Mouse (Mus musculus) kidney, embryonic 15.5 days (tissue): ENCODE measurements around the gene Hint2. TPM values are rescaled to one million over a fixed set of nuclear protein-coding genes. Genes with fewer than 3 reads are reported as not detected.

Experiments
- ATAC-seq: fragments of 200-750 bp; cut with Nextera tagmentation; replicated peaks from 2 replicates; pipeline ENCODE4 v1.8.0; 2017; ENCODE audit warnings: moderate TSS enrichment; ENCODE audit not compliant: low FRiP score
- H3K27ac ChIP-seq: fragments of 300-500 bp; sonication (generic); 2 replicates; pipeline ENCODE4 v1.5.1; 2015; ENCODE audit warnings: mild to moderate bottlenecking, inconsistent platforms
- H3K27me3 ChIP-seq: fragments of 300-500 bp; sonication (generic); 2 replicates; pipeline ENCODE4 v1.6.1; 2015; ENCODE audit warnings: inconsistent platforms
- H3K36me3 ChIP-seq: fragments of 300-500 bp; sonication (generic); 2 replicates; pipeline ENCODE4 v1.6.1; 2015; ENCODE audit warnings: inconsistent platforms
- H3K4me1 ChIP-seq: fragments of 300-500 bp; sonication (generic); 2 replicates; pipeline ENCODE4 v1.6.1; 2015; ENCODE audit warnings: inconsistent platforms
- H3K4me2 ChIP-seq: fragments of 300-500 bp; sonication (generic); 2 replicates; pipeline ENCODE4 v1.6.1; 2015; ENCODE audit warnings: moderate library complexity, mild to moderate bottlenecking, inconsistent platforms
- H3K4me3 ChIP-seq: fragments of 300-500 bp; sonication (generic); replicated peaks from 2 replicates; pipeline ENCODE4 v1.5.1; 2015; ENCODE audit warnings: mild to moderate bottlenecking, inconsistent platforms
- H3K9ac ChIP-seq: fragments of 300-500 bp; sonication (generic); 2 replicates; pipeline ENCODE4 v1.6.1; 2015; ENCODE audit warnings: mild to moderate bottlenecking, inconsistent platforms
- H3K9me3 ChIP-seq: fragments of 300-500 bp; sonication (generic); replicated peaks from 2 replicates; pipeline ENCODE4 v1.6.1; 2016; ENCODE audit warnings: inconsistent platforms
- WGBS: fragments of 180-500 bp; shearing (Covaris S2); methylation state at CpG from one replicate; pipeline ENCODE4 v1.1.7; 2015; ENCODE audit warnings: mixed read lengths; 5-methylcytosine and 5-hydroxymethylcytosine counted together
- polyA plus RNA-seq: library from polyadenylated mRNA; unstranded; fragments of >200 nt; fragmentation: Nextera tagmentation; extraction: Ambion mirVana; gene quantifications from 2 replicates; pipeline ENCODE4 v1.2.1, GENCODE M21; 2015

The Hint2 gene
- polyA plus RNA-seq, 1 experiment from 2014 or later, result 115 TPM

GRCm38 (mm10) chr4:43679416-43680043 lies 23.3 kb upstream of the Hint2 start:
- Histone ChIP-seq H3K9ac (no peak overlapping the region), H3K4me2 (no peak overlapping the region), H3K9me3 (no peaks in the 10 kb centered on the region), H3K27me3 (no peaks in the 10 kb centered on the region), H3K27ac (no peak overlapping the region), H3K36me3 (peaks cover 20% of the 10 kb centered on the region; the same call in 1 of the 2 replicates), H3K4me3 (no peak overlapping the region), H3K4me1 (no peaks in the 10 kb centered on the region)
- 78% methylated on average over 7 of the region's 7 CpGs for WGBS
- ATAC-seq, result no peak

DNA sequence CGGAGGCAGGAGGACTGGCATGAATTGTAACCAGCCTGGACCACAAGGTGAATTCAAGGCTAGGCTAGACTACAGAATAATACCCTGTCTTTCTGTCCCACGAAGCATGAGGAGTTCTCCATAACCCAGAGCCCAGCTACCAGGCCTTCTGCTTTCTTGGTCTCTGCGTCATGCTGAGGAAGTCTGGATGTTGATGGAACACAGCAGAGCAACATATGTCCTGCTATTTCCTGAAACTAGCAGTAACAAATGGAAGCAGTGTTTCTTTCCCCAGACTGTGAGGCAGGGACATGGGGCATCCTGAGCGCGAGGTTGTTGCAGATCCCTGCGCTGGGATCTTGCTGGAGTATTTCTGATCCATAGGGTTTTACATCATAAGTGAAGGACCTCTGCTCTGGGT lies 22.3 kb upstream of the Hint2 start:
- no peak overlapping the region for H3K4me2 ChIP-seq
- H3K4me1 ChIP-seq, result no peaks in the 10 kb centered on the region
- H3K27me3 ChIP-seq, result no peaks in the 10 kb centered on the region
- H3K36me3 ChIP-seq, result peaks cover 25% of the 10 kb centered on the region; the same call in 1 of the 2 replicates
- no peak overlapping the region for H3K9ac ChIP-seq
- no peak overlapping the region for H3K27ac ChIP-seq
- no peak for ATAC-seq
- no peaks in the 10 kb centered on the region for H3K9me3 ChIP-seq
- H3K4me3 ChIP-seq, result no peak overlapping the region
- 91% methylated on average over 6 of the region's 6 CpGs for WGBS

DNA sequence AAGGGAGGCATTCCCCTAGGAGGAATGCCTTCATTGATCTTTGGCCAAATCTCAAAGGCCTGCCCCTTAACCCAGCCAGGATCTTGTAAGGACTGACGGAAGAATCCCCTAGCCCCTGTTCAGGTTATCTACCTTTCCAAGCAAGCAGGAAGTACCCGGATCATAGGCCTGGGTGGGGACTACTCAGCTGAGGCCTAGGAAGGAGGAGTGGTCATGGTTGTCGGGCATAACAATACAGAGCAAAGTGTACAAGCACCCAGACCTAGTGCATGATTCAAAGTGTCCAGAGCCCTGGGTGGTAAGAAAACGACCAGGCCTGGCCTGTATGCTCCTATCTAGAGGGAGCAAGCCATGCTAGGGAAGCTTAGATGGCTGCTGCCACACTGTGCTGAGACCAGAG lies 19.3 kb upstream of the Hint2 start:
- Histone ChIP-seq H3K9ac (no peak overlapping the region), H3K27me3 (no peaks in the 10 kb centered on the region), H3K36me3 (0 out of 2 replicates have a peak, but pooled peaks cover 12% of the 10 kb centered on the region), H3K9me3 (no peaks in the 10 kb centered on the region), H3K4me3 (no peak overlapping the region), H3K4me1 (0 out of 2 replicates have a peak, but pooled peaks cover 4% of the 10 kb centered on the region), H3K27ac (no peak overlapping the region), H3K4me2 (no peak overlapping the region)
- no peak for ATAC-seq
- 82% methylated on average over 4 of the region's 4 CpGs for WGBS

- Histone ChIP-seq H3K27me3 (no peaks in the 10 kb centered on the region), H3K27ac (no peak overlapping the region), H3K9me3 (no peaks in the 10 kb centered on the region), H3K4me1 (peaks cover 9% of the 10 kb centered on the region), H3K36me3 (0 out of 2 replicates have a peak, but pooled peaks cover 12% of the 10 kb centered on the region), H3K9ac (no peak overlapping the region), H3K4me3 (no peak overlapping the region), H3K4me2 (no peak overlapping the region)
- 69% methylated on average over 5 of the region's 5 CpGs for WGBS
- no peak for ATAC-seq
Measured at GRCm38 (mm10) chr4:43674974-43675373, 18.7 kb upstream of the Hint2 start.

DNA sequence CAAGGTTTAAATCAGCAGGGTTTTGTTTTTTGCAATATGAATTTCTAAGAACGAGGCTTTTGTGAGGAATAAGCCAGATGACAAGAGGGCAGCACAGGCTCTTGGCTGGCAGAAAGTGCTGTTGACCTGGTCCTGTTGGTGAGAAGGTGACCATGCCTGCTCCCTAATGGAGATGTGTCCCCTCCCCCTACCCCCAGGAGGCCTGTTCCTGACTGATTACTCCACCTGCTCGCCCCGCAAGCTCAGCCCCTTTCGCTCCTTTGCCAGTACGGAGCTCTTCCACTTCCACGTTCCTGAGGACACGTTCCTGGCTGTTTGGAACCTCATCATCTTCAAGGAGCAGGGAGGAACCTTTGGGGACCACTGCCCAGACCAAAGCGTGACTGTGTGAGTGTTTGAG lies 17.4 kb upstream of the Hint2 start:
- 82% methylated on average over 8 of the region's 8 CpGs for WGBS
- H3K27me3 ChIP-seq, result no peaks in the 10 kb centered on the region
- H3K9me3 ChIP-seq, result no peaks in the 10 kb centered on the region
- peaks cover 17% of the 10 kb centered on the region for H3K4me1 ChIP-seq
- H3K27ac ChIP-seq, result no peak overlapping the region
- H3K4me2 ChIP-seq, result no peak overlapping the region
- H3K4me3 ChIP-seq, result no peak overlapping the region
- no peak for ATAC-seq
- H3K36me3 ChIP-seq, result 0 out of 2 replicates have a peak, but pooled peaks cover 12% of the 10 kb centered on the region
- no peak overlapping the region for H3K9ac ChIP-seq

DNA sequence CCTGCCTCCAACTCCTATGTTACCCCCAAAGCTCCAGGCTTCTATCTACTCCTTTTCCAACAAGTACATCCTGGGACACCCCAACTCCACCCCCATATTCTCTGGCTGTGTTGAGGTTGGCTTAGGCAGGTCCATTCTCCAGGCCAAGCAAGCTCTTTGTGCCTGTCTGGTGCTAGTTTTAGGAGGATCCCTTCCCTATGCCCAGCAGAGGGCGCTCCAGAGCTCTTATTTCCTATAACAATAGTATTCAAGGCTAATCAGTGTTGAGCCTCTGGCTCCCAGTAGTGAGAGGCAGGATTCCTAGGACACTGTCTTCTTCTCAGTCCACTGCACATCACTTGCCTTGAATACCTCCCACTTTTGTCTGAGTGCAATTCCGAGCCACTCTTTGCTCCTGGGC lies 15.8 kb upstream of the Hint2 start:
- no peak for ATAC-seq
- no peak overlapping the region for H3K9ac ChIP-seq
- 11% methylated on average over 2 of the region's 2 CpGs for WGBS

GRCm38 (mm10) chr4:43669428-43669794 lies 13.1 kb upstream of the Hint2 start:
- peak overlapping the region; percentile 68 for H3K27ac ChIP-seq
- H3K27me3 ChIP-seq, result peaks cover 25% of the 10 kb centered on the region
- under 1% methylated on average over 22 of the region's 25 CpGs for WGBS
- H3K4me3 ChIP-seq, result peak overlapping the region; percentile 75
- peak overlapping the region; percentile 82 for H3K4me2 ChIP-seq
- H3K36me3 ChIP-seq, result 0 out of 2 replicates have a peak, but pooled peaks cover 4% of the 10 kb centered on the region
- H3K4me1 ChIP-seq, result peaks cover 21% of the 10 kb centered on the region
- H3K9ac ChIP-seq, result peak overlapping the region; percentile 78
- peak; percentile 89 for ATAC-seq
- H3K9me3 ChIP-seq, result no peaks in the 10 kb centered on the region

More for the DNA sequence above, 15.8 kb upstream of the Hint2 start:
- Histone ChIP-seq H3K36me3 (0 out of 2 replicates have a peak, but pooled peaks cover 12% of the 10 kb centered on the region), H3K27me3 (peaks cover 8% of the 10 kb centered on the region; the same call in 1 of the 2 replicates), H3K27ac (no peak overlapping the region), H3K4me3 (no peak overlapping the region), H3K9me3 (no peaks in the 10 kb centered on the region), H3K4me2 (no peak overlapping the region), H3K4me1 (peaks cover 21% of the 10 kb centered on the region)

DNA sequence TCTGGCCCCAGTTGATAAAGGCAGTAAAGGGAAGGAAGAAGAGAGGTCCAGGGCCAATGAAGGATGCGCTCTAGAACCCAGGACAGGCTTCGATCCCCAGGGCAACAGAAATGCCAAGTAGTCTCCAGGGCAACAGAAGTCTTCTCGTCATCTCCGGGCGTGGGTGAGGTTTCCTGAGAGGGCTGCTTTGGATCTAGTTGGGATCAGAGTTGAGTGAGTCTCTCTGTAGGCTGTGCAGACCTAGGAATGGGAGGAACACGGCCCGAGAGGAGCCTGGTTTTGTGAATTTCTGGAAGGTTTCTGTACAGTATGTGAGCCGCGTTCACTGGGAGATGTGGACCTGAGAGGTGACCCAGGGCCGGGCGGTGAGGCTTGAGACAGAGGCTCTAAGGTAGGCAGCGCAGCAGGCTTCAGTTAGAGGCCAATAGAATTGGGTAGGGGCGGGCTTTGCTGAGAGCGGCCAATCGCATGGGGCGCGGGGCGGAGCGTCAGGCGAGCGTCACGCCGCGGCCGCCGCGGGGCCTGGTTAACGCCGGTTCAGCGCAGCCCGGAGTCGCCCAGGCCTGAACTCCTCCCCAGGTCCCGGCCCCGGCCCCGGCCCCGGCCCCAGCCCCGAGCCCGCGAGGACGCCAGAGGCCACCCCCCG lies 12.6 kb upstream of the Hint2 start, which contains the start of the genes Tmem8b and Fam221b:
Tmem8b (plus strand) TSS at position 190 of the 646 bp plus-strand sequence.
Fam221b (minus strand) TSS at position 364 of the 646 bp plus-strand sequence.
- Histone ChIP-seq H3K9ac (peak within 1 kb of the TSS; percentile 78), H3K27ac (peak within 1 kb of the TSS; percentile 68), H3K4me2 (peak within 1 kb of the TSS; percentile 82), H3K9me3 (no peaks in the 10 kb centered on the region), H3K4me1 (peaks cover 21% of the 10 kb centered on the region), H3K36me3 (no peaks in the 10 kb centered on the region), H3K4me3 (peak within 1 kb of the TSS; percentile 75), H3K27me3 (peaks cover 27% of the 10 kb centered on the region)
- 2% methylated on average over 38 of the region's 41 CpGs for WGBS
- ATAC-seq, result peak; percentile 94

GRCm38 (mm10) chr4:43666412-43666811 lies 10.1 kb upstream of the Hint2 start:
- no peaks in the 10 kb centered on the region for H3K36me3 ChIP-seq
- WGBS, result 24% methylated on average over 4 of the region's 4 CpGs
- ATAC-seq, result no peak

GRCm38 (mm10) chr4:43657146-43657545 lies 880 bp upstream of the Hint2 start:
- peaks cover 23% of the 10 kb centered on the region for H3K4me1 ChIP-seq
- H3K4me2 ChIP-seq, result peak overlapping the region; percentile 73
- no peak overlapping the region for H3K9ac ChIP-seq
- ATAC-seq, result no peak
- no peaks in the 10 kb centered on the region for H3K9me3 ChIP-seq
- 59% methylated on average over 4 of the region's 4 CpGs for WGBS
- H3K27ac ChIP-seq, result no peak overlapping the region
- peak overlapping the region; percentile 77 for H3K4me3 ChIP-seq
- no peaks in the 10 kb centered on the region for H3K36me3 ChIP-seq
- peaks cover 23% of the 10 kb centered on the region for H3K27me3 ChIP-seq

More at GRCm38 (mm10) chr4:43666412-43666811, 10.1 kb upstream of the Hint2 start:
- H3K27ac ChIP-seq, result no peak overlapping the region
- H3K4me3 ChIP-seq, result no peak overlapping the region
- H3K9ac ChIP-seq, result no peak overlapping the region
- no peak overlapping the region for H3K4me2 ChIP-seq
- peaks cover 50% of the 10 kb centered on the region for H3K27me3 ChIP-seq
- H3K9me3 ChIP-seq, result no peaks in the 10 kb centered on the region
- peaks cover 17% of the 10 kb centered on the region for H3K4me1 ChIP-seq

DNA sequence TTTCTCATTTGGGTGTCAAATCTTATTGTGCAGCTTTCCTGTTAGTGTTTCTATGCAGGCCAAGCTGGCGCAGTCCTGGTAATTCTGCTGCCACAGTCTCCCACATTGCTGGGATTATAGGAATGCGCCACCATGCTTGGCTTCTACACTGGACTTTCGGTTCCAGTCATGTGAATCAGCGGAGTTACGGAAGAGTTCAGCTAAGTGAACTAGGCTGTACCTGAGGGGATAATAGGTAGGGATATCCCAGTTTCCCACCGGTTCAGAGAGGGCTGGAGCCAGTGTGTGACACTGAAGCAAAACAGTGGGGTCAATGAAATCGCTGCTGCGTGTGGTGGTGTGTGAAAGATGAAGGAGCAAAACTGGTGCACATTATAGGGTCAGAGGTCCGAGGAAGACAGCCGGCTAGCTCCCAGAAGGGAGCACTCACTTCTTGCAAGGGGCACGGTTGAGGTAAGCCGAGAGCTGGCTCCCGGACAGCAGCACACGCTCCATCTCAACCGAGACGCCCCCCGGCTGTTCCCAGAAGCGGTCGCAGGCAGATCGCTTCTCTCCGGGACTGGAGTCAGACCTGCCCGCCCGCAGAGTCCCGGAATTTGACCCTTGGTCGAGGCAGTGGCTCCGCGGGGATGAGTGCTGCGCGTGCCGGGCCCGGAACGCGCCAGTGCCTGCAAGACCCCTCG lies 469 bp downstream of the Hint2 start:
- peak overlapping the region; percentile 77 for H3K4me3 ChIP-seq
- no peaks in the 10 kb centered on the region for H3K9me3 ChIP-seq
- H3K9ac ChIP-seq, result peak overlapping the region; percentile 87
- peaks cover 23% of the 10 kb centered on the region for H3K4me1 ChIP-seq
- H3K36me3 ChIP-seq, result peaks cover under 1% of the 10 kb centered on the region; the same call in 1 of the 2 replicates
- WGBS, result 5% methylated on average over 34 of the region's 34 CpGs
- ATAC-seq, result peak; percentile 47
- H3K4me2 ChIP-seq, result peak overlapping the region; percentile 73
- H3K27ac ChIP-seq, result peak overlapping the region; percentile 96
- H3K27me3 ChIP-seq, result peaks cover 10% of the 10 kb centered on the region; the same call in 1 of the 2 replicates
